Mouse (Mus musculus) liver, postnatal 0 days (tissue): ENCODE measurements around the gene Dzip3.

Experiments used
- CTCF ChIP-seq: sonication (generic); IDR thresholded peaks from 2 replicates; pipeline ENCODE4 v1.5.1; 2016; ENCODE audit warnings: antibody characterized with exemption, low read depth
- EP300 ChIP-seq: IDR thresholded peaks from 2 replicates; pipeline ENCODE4 v1.6.1; 2016; ENCODE audit warnings: antibody characterized with exemption, low read depth, mild to moderate bottlenecking

DNA sequence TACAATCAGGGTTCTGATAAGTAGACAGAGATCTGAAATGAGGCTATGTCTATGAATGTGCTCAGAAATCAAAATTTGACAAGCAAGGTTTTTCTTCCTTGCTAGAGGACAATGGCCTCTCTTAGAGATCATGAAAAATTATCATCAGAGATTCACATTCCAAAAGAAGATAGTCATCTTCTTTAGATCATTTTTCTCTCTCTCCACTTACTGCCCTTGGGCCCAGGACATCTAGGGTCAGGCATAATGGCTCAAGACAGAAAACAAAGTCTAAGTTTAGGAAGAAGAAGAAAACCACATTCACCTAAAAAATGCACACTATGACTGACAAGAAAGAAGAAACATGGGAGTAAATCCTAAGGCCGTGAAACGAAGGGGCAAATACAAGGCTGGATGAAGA is 21.0 kb downstream of the Dzip3 start:
- TF ChIP-seq CTCF (no peak), EP300 (no peak)
